Mouse (Mus musculus) olfactory bulb, adult 2 months (tissue): ENCODE results near the gene Abr.

Experiments
- CTCF ChIP-seq: fragments of 200-500 bp; IDR thresholded peaks from 2 replicates; pipeline ENCODE4 v1.5.1; 2012; ENCODE audit warnings: low read depth, mild to moderate bottlenecking, low read length, moderate library complexity; ENCODE audit not compliant: insufficient read depth
- POLR2A ChIP-seq: fragments of 200-500 bp; IDR thresholded peaks from 2 replicates; pipeline ENCODE4 v1.6.1; 2012; ENCODE audit warnings: mild to moderate bottlenecking, low read depth, low read length, moderate library complexity; ENCODE audit not compliant: insufficient read depth

DNA sequence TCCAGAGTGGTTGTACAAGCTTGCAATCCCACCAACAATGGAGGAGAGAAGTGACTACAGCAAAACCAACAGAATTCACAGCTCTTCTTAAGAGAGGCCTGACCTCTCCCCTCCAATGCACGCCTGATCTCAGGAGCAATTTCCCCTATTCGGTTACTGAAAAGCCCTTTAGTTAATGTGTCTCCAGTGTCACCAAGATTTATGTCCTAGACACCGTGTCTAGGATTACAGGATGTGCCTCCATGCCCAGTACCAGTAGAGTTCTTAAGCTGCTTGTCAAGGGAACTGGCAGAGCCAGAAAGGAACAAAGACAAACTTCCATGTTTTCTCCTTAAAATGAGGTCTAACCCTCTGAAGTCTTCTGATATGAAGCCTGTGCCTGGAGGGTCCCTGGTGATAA is 36.0 kb downstream of the Abr start:
- TF ChIP-seq POLR2A (no peak), CTCF (no peak)
